Comparison of ENCODE assay signal across 24 mouse cellular contexts in genomic region chr1:40222680-40223079, GRCm38 (mm10). TPM values are rescaled to one million over a fixed set of nuclear protein-coding genes. Genes with fewer than 3 reads are reported as not detected.
A peak's percentile ranks its signal among the peaks of the same experiment; 100 is the strongest.
DNase-seq lines count a peak whose midpoint lies in the region; ATAC-seq and TF ChIP-seq lines count a peak whose summit lies in the region.
"Had no signal": no experiment of that assay in that cellular context is flagged by ENCODE, and none has a peak within 500 bp of the region (broad histone marks: within the 10 kb centered on the region; RNA-seq: fewer than 3 reads in every experiment).

No protein-coding gene starts in this region.

- no peak overlapping the region for H3K4me3 ChIP-seq in heart, embryonic 10.5 days
- no peak overlapping the region for H3K4me3 ChIP-seq in kidney, postnatal 0 days (replicated peaks; ENCODE audit: low read depth, low read length)
- H3K4me3 ChIP-seq in embryonic fibroblast, embryonic 13.5 days (ENCODE audit: insufficient read depth, low read length): no peak overlapping the region
- H3K4me3 ChIP-seq: erythroblast, embryonic 14.5 days; forebrain, embryonic 13.5 days; left cerebral cortex, adult 2 months; midbrain, embryonic 12.5 days; neural tube, embryonic 12.5 days had no signal

- WGBS in heart, embryonic 10.5 days: 53% methylated on average over 8 of the region's 8 CpGs
- WGBS in kidney, postnatal 0 days: 44% methylated on average over 8 of the region's 8 CpGs

- no peak for ATAC-seq in kidney, postnatal 0 days (replicated peaks; ENCODE audit: low FRiP score, low read depth)
- ATAC-seq: activated CD4-positive, CD25-positive, alpha-beta regulatory T cell, adult 4 months; forebrain, embryonic 13.5 days; hindbrain, embryonic 16.5 days; intestine, postnatal 0 days had no signal

- intact Hi-C loops in heart, postnatal 14 days (cut with DNase I): loop anchor here (2.0 kb wide), 1 partner anchor 106 kb away; no protein-coding TSS in a partner anchor

- H3K9ac ChIP-seq in kidney, postnatal 0 days (ENCODE audit: low read depth, low read length): no peak overlapping the region
- H3K9ac ChIP-seq: forebrain, embryonic 13.5 days; midbrain, embryonic 12.5 days; neural tube, embryonic 12.5 days had no signal

- no peaks in the 10 kb centered on the region for H3K36me3 ChIP-seq in heart, embryonic 10.5 days
- H3K36me3 ChIP-seq in kidney, postnatal 0 days (ENCODE audit: insufficient read depth, low read length): no peaks in the 10 kb centered on the region
- H3K36me3 ChIP-seq: G1E; midbrain, embryonic 12.5 days; neural tube, embryonic 12.5 days had no signal

- TF ChIP-seq CTCF in kidney, postnatal 0 days (IDR thresholded peaks at IDR 0.05; ENCODE audit: low read depth): no peak
- TF ChIP-seq CTCF in embryonic fibroblast, embryonic 13.5 days (IDR thresholded peaks at IDR 0.05; ENCODE audit: borderline replicate concordance, insufficient read depth, low read length): no peak

- H3K4me2 ChIP-seq in kidney, postnatal 0 days (ENCODE audit: low read length): peak overlapping the region; percentile 30; the same call in 1 of the 2 replicates
- H3K4me2 ChIP-seq: forebrain, embryonic 13.5 days; liver, embryonic 11.5 days; midbrain, embryonic 12.5 days; neural tube, embryonic 12.5 days had no signal

- peaks cover 23% of the 10 kb centered on the region for H3K4me1 ChIP-seq in heart, embryonic 10.5 days
- H3K4me1 ChIP-seq in kidney, postnatal 0 days (replicated peaks; ENCODE audit: insufficient read depth, low read length): 0 out of 2 replicates have a peak, but pooled peaks cover 9% of the 10 kb centered on the region
- 0 out of 2 replicates have a peak, but pooled peaks cover 3% of the 10 kb centered on the region for H3K4me1 ChIP-seq in embryonic fibroblast, embryonic 13.5 days (ENCODE audit: control insufficient read depth, insufficient read depth, low read length)
- H3K4me1 ChIP-seq: forebrain, embryonic 13.5 days; midbrain, embryonic 12.5 days; neural tube, embryonic 12.5 days had no signal

- no peaks in the 10 kb centered on the region for H3K9me3 ChIP-seq in heart, embryonic 10.5 days
- no peaks in the 10 kb centered on the region for H3K9me3 ChIP-seq in kidney, postnatal 0 days (replicated peaks; ENCODE audit: low read length)
- H3K9me3 ChIP-seq: forebrain, embryonic 13.5 days; G1E; midbrain, embryonic 12.5 days; neural tube, embryonic 12.5 days had no signal

- DNase-seq in heart, embryonic 10.5 days (ENCODE audit: low spot score): no peak
- no peak for DNase-seq in heart, postnatal 14 days
- DNase-seq in kidney, postnatal 0 days (ENCODE audit: low spot score): no peak
- DNase-seq in kidney, adult 18-20 months: no peak
- DNase-seq in kidney, postnatal 14 days: peak; percentile 18
- DNase-seq in right cerebral cortex, postnatal 10 days (ENCODE audit: low spot score in 2 of 2): no peak
- DNase-seq: adrenal gland, postnatal 10 days; cerebellum, adult 9-11 months; gastrocnemius, postnatal 25 days; layer of hippocampus, adult 9-11 months; left cerebral cortex, postnatal 4 days; lung, adult 2 months; thymus, postnatal 25 days had no signal

- peak overlapping the region; percentile 70 for H3K27ac ChIP-seq in heart, embryonic 10.5 days
- H3K27ac ChIP-seq in kidney, postnatal 0 days: no peak overlapping the region
- peak overlapping the region; percentile 41 for H3K27ac ChIP-seq in embryonic fibroblast, embryonic 13.5 days (ENCODE audit: insufficient read depth, low read length)
- H3K27ac ChIP-seq: forebrain, embryonic 13.5 days; left cerebral cortex, adult 2 months; midbrain, embryonic 12.5 days; neural tube, embryonic 12.5 days had no signal

- TF ChIP-seq POLR2A in embryonic fibroblast, embryonic 13.5 days (IDR thresholded peaks at IDR 0.05; ENCODE audit: low read depth, low read length): no peak

- no peaks in the 10 kb centered on the region for H3K27me3 ChIP-seq in heart, embryonic 10.5 days (ENCODE audit: insufficient read depth, poor library complexity, severe bottlenecking)
- no peaks in the 10 kb centered on the region for H3K27me3 ChIP-seq in kidney, postnatal 0 days (ENCODE audit: insufficient read depth, low read length)
- H3K27me3 ChIP-seq: forebrain, embryonic 13.5 days; midbrain, embryonic 12.5 days; neural tube, embryonic 12.5 days had no signal

RNA-seq across cellular contexts. Expression of gene Il1r1, which starts 2.2 kb away (rescaled TPM):
- polyA plus RNA-seq in heart, embryonic 10.5 days (2016; fragmentation: Nextera tagmentation; extraction: Ambion mirVana): 6.3 and 12.9 TPM in 2 replicates
- 1 to 10 TPM; 6.9 to 7.4 TPM for total RNA-seq in heart, postnatal 14 days (2021)
- 5.6 and 6.1 TPM in 2 replicates for polyA plus RNA-seq in kidney, postnatal 0 days (2015; fragmentation: Nextera tagmentation; extraction: Ambion mirVana)
- polyA plus RNA-seq in embryonic fibroblast, embryonic 13.5 days (2011; ENCODE audit: insufficient read length, low read depth, missing spikeins): 45.8 and 72.2 TPM in 2 replicates
- polyA plus RNA-seq: G1E had no signal
